Mouse (Mus musculus): Measurements from ENCODE around the gene Lrrc38.
"Not testable (repeated sequence)": the region's sequence is repeated elsewhere in the genome, so short reads cannot be mapped to it uniquely, and the experiment has no call there.

Gene Lrrc38

DNA sequence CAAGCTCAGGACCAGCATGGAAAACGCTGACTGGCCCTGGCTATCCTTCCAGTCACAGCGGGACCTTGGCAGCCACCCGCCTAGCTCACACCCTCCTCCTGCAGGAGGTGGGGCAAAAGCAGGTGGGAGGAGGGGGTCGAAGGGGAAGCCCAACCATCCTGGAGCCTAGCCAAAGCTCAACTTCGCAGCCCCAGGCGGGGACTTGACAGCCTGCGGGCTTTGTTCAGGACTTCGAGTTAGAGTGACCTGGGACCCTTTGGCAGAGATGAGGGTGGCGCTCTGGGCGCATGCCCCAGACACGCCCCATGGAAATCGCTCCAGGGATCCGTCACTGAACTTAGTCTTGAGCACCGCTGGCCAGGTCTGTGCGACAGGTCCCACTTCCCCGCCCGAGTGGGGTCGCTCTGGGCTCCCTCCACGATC lies at the start of gene Lrrc38:
Lrrc38 (plus strand) TSS at position 274 of the 423 bp plus-strand sequence.
- peak; percentile 26 to 79 for DNase-seq (ENCODE audit: inconsistent age in 2 of 2, low spot score in 1 of 2)

DNA sequence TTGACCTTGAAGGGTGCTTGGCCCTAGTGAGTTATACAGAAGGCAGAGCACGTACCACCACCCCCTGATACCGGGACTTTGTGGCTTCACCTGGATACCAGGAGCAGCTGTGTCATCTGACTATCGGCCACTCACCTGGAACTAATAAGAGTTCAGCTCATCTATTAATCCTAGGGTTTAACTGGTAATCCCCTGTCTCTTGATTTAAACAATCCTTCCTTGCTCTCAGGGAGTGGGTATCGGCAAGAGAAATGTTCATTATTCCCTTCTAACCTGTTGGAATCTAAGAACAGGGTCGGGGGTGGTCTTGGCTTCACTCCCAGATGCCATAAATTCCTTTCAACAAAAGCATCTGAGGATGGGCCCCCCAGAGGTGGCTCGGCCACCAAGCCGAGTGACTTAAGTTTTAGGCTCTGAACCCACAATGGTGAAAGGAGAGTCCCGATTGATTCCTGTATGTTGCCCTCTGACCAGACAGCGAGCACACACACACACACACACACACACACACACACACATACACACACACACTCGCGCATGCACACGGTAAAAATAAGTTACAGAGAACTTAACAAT lies 49.4 kb upstream of the Lrrc38 start:
- DNase-seq (ENCODE audit: inconsistent age in 2 of 2, low spot score in 1 of 2): no peak

DNA sequence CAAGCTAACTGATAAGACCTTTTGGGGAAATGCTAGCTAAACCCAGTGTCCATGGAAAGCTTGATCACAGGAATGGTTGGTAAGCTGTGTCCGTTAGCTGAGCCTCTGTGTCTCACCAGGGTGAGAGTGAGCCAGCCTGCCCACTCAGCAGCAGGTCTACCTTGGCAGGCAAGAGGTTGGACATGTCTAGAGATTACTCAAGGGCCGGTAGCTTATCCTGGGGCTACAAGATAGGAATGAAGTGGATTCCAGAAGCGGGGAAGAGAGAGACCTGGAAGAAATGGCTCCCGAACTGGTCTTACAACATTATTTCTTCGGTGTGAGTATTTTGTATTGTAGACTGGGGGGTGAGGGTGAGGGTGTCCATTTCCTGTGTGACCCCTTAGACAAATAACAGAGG lies 48.5 kb upstream of the Lrrc38 start:
- no peak for DNase-seq (ENCODE audit: inconsistent age in 2 of 2, low spot score in 1 of 2)

DNA sequence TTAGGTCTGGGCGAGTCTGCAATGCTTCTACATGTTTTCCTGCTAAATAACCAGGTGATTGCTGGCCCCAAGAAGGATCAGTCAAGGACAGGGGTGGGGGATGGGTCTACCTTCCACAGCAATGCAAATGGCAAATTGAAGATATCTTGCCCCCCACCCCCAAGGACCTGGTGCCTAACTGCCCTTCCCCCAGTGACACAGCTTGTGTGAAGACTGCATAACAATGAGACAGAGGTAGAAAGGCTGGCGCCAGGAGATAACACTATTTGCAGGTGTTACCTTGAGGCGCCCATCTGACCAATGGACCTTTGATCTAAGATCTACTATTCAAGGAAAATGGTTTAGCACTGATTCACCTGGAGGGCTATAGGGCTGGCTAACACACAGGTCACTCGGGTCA lies 47.7 kb upstream of the Lrrc38 start:
- DNase-seq (ENCODE audit: inconsistent age in 2 of 2, low spot score in 1 of 2): no peak

DNA sequence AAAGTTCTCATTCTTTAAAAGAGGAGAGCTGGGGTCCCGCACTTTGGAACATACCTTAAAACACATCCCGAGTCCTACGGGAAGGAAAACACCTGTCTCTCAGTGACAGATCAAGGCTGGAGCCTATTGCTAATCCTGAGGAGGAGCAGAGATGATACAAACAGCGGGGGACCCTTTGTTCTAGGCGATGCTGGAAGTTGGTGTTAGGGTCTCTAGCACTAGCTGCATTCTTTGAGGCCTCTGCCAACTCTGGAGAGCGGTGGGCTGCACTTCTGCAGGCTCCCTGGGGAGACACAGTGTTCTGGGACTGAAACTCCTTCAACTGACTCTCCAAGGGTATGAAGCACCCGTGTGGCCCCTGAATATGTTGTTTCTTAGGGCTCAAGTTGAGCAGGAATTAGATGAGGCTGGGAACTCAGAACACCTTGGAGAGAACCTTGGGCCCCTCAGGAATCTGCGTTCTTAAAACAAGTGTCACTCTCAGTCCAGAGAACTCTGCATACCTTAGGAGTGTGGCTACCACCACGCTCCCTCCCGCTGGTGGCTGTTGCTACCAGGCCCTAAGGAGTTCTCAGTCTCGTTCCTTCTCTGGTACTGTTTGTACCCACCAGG lies 47.2 kb upstream of the Lrrc38 start:
- no peak for DNase-seq (ENCODE audit: inconsistent age in 2 of 2, low spot score in 1 of 2)

DNA sequence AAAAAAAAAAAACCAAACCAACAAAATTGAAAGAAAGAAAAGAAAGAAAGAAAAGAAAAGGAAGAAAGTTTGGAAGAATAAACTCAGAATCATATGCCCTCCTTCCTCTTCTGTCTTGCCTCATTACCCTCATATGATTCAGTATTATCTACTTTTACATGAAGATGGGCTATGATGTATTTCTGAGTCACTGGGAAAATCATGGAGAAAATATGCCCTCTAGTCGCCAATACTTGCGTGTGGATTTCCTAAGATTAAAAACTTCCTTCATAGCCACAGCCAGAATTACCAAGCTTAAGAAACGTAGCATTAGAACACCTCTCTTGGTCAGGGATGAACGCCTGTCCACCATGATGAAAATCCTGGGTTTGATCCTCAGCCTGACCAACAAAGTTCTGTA lies 44.5 kb upstream of the Lrrc38 start:
- no peak for DNase-seq (ENCODE audit: inconsistent age in 2 of 2, low spot score in 1 of 2)

DNA sequence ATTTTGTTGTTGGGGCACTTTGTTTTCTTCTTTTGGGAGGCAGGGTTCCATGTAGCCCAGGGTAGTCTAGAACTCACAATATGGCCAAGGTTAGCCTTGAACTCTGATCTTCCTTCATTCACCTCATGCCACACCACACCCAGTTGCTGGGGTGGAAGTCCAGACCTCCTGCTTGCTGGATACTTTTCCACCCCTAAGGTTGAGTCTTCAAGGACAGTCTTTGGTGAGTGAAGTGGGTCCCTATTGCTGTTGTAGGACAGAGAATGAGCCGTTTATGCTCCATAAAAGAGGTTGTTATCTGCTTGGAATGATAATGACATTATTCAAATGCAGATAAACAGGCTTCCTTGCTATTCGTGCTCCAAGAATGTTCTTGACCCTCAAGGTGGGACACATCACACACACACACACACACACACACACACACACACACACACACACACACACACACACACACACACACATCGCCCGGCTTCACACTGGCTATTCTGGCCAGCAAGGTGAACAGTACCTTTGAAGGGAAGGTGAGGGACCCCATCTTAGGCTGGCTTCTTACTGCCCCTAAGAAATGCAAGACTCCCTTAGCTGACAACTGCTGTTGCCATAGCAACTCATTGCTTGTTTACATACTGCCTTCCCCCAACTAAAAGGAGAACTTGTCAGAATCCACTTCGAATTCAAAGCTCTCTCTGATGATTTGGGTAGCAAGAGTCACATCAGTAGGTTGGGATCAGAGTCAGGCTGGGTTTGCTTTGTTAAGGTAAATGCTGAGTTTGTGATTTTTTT lies 43.4 kb upstream of the Lrrc38 start:
- no peak for DNase-seq (ENCODE audit: inconsistent age in 2 of 2, low spot score in 1 of 2)

DNA sequence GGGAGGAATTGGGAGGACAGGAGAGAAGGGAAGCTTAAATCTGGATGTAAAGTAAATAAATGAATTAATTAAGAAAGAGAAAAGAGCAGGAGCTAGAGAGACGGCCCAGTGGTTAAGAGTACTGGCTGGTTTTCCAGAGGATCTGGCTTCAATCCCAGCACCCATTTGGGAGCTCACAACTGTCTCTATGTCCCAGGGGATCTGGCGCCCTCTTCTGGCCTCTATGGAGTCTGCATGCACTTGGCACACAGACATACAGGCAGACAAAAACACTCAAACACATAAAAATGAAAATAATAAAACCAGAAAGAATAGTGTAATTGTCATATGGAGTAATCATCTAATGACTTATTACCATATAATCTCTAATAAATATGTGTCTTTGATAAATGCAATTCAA lies 38.2 kb upstream of the Lrrc38 start:
- peak; percentile 21 to 62 for DNase-seq (ENCODE audit: inconsistent age in 2 of 2, low spot score in 1 of 2)

DNA sequence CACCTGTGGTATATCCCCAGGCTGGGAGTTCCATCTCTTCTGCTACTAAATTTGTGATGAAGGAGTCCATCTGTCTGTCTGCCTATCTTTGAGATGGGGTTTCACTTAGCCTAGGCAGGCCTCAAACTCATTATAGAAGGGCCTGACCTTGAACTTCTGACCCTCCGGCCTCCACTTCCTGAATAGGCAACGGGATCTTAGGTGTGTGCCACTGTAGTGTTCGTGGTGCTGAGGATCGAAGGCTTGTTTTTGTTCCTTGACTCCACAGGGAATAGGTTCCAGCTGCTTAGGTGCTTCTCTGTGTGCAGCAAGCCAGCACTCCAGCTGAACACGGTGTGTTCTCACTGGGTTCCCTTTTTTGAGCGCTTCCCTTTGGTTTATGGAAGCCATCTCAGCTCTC lies 36.3 kb upstream of the Lrrc38 start:
- DNase-seq (ENCODE audit: inconsistent age in 2 of 2, low spot score in 1 of 2): no peak

DNA sequence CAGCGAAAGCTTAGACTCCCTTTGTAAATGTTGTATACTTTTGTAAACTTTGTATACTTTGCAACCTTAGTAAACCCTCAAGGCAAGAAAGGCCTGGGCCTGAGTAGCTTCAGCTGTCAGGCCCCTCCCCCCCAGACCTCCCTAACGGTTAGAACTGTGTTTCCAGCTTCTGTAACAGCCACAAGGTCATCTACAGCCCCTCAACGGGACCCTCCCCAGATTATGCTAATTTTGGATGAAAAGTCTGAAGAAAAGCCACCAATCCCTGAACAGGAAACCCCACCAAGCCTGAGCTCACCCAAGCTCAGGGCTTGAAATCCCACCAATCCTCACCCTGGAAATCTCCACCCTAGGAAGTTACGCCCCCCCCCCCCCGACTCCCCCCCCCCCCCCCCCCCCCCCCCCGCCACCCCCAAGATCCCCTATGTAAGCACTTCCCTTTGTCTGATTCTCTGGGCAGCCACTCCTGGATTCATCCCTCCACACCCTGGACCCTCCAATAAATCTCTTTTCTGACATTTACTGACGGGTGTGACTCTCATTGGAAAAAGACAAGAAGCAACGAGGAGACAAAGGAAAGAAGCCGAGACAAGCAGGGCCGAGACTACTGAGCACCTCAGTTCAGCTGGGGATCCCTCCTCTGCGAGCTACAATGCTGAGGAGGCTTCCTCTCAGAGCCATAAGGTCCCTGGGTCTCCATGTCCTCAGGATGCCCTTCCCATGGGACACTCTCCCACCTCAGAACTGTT lies 25.2 kb upstream of the Lrrc38 start:
- no peak for DNase-seq (ENCODE audit: inconsistent age in 2 of 2, low spot score in 1 of 2)

DNA sequence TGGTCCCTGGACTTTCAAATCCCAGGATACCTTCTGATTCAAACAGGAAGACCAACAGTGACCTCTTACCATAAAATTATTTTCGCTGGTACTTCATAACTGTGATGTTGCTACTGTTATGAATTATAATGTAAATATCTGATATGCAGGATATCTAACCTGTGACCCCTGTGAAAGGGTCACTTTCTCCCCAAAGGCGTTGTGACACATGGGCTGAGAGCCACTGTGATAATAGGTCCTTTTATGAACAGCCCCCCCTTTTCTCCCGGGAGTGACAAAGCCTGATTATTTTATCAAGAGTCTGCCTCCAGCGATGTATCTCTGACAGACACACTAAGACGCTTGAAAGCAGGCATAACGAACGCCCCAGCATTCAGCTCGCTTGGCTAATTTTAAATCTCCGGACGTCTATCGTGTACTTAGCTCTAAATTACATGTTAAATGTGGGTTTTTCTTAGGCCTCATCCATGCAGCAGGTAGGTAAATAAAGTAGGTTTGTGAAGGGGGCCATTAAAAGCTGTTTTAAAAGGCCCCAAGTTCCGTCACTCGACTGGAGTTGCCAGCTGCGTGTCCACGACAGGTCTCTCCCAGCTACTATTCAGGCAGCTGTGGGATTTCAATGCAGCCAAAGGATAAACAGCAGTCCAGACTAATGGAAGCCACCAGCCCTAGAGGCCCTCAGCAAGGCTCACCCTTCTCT lies 24.5 kb upstream of the Lrrc38 start:
- no peak for DNase-seq (ENCODE audit: inconsistent age in 2 of 2, low spot score in 1 of 2)

DNA sequence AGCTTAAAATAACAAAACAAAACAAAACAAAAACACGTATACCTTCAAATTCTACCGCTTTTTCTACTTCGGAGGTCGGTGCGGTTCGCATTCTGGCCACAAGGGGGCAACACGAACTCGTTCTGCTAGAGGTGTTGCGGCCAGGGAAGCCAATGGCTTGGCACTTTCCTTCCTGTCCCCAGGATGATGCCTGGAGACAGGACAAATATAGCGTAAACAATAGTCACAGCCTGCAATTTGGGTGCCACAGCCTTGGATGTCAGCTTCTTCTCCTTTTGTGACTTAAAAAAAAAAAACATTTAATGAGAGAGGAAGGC lies 24.0 kb upstream of the Lrrc38 start:
- DNase-seq (ENCODE audit: inconsistent age in 2 of 2, low spot score in 1 of 2): peak; percentile 67 to 92

DNA sequence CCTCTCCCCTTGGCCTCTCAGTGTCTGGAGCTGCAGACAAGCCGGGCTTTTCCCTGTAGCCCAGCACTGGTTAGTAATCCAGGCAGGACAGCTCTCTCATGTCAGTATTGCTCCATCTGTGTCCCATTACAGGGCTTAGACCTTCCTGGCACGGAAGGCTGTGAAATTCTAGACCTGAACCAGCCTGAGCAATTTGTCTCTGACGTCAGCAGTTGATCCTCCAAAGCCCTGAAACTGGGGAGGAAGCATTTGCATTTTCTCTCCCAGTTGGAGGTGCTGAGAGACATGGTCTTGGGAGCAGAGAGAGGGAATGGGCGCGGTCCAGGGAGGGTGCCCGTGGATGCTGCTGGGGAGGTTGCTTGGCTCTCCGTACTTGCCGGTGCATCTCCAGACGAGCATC lies 19.0 kb upstream of the Lrrc38 start:
- no peak for DNase-seq (ENCODE audit: inconsistent age in 2 of 2, low spot score in 1 of 2)

DNA sequence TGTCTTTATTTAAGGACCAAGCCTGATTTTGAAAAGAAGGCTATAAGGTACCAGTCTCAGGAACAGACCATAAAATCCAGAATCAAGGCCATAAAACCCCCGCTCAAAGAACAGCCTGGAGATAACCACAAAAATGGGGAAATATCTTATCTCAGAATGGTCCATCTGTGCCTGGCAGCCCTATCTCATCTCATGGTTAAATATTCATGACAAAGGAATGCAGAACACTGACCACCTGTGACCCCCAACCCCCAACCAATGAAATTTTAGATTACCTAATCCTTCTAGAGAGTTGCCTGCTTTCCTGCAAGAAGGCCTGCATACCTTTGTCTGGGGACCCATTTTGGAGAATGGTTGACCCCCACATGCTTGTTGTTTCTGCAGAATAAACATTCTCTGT lies 17.8 kb upstream of the Lrrc38 start:
- no peak for DNase-seq (ENCODE audit: inconsistent age in 2 of 2, low spot score in 1 of 2)

DNA sequence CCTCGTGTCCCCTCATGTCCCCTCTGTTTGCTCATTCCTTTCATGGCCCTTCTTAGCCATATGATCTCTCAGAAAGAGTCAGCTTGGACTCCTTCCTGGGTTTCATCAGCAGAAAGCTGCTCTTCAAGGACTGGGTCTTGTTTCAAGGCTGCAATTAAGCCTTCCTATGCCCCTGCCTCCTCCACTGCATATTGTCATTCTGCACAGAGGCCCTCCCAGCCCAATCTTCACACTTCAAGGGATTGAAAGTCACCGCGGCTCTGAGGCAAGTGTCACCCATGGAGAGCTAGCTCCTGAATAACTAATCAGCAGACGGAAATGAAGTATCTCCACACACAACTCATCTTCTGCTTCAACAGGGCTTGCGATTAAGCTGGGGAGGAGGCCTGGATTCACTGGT lies 15.4 kb upstream of the Lrrc38 start:
- DNase-seq (ENCODE audit: inconsistent age in 2 of 2, low spot score in 1 of 2): no peak

DNA sequence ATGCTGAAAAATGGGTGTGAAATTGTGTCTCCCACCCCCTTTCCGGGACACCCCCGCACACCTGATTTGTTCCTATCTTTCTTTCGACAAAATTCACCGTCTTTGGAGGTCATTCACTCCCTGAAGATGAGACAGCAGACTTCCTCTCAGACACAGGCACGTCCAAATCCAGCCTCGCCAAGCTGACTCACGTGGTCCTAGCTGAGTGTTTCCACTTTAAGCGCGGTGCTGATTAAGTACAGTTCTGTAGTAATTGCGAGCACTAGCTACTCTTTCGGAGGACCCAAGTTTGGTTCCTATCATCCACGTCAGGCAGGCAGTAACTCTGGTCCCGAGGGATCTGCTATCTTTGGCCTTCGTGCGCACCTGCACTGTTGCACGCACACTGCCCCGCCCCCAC lies 14.6 kb upstream of the Lrrc38 start:
- DNase-seq (ENCODE audit: inconsistent age in 2 of 2, low spot score in 1 of 2): no peak

DNA sequence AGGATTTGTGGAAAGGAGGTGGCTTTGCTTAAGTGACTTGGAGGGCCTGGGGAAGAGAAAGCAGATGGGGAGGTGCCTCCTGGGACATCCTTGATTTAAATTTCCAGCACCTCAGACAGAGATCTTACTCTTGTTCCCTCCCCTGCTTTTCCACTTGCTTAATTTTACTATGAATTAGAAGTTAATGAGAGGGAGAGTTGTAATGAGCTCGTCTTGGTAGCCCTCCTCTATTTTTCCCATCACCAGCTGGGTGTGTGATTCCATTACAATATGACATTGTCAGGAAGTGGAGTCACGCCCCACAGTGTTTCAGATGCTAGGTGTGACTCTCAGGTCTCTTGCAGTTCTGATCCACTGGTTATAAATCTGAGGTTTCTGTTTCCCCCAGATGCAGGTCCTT lies 13.5 kb upstream of the Lrrc38 start:
- no peak for DNase-seq (ENCODE audit: inconsistent age in 2 of 2, low spot score in 1 of 2)

DNA sequence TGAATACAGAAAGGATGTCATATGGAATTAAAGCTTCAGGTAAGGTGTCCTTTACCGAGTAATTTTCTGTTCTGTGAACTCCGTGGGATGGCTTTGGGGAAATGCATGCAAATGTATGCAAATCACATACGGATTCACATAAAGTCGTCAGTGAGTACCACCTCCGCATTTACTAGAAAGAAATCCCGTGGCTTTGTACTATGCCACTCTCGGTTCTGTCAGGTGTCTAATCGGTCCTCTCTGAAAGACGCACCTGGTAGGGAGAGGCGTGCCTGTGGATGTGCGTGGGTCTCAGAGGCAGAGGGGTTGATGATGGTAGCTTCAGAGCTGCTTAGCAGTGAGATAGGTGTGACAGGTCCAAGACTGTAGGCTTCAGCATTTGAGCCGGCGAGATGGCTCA lies 9.7 kb upstream of the Lrrc38 start:
- DNase-seq (ENCODE audit: inconsistent age in 2 of 2, low spot score in 1 of 2): no peak

DNA sequence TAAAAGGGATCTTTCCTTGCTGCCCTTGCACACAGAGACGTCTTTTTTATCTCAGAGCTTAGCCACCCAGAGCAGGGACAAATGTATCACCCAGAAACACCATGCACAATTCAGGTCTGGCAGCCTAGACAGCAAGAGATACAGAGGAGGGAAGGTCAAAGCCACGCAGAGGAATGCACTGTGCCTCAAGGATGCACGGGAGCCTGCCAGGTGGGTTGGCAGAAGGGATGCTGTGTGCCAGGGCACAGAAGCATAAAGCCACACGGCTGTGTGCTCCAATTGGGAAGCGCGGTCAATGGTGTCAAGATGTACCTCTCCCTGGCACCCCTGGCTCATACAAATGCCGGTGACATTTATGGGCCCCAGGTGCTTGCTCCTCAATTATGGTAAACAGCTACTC lies 8.1 kb upstream of the Lrrc38 start:
- no peak for DNase-seq (ENCODE audit: inconsistent age in 2 of 2, low spot score in 1 of 2)

DNA sequence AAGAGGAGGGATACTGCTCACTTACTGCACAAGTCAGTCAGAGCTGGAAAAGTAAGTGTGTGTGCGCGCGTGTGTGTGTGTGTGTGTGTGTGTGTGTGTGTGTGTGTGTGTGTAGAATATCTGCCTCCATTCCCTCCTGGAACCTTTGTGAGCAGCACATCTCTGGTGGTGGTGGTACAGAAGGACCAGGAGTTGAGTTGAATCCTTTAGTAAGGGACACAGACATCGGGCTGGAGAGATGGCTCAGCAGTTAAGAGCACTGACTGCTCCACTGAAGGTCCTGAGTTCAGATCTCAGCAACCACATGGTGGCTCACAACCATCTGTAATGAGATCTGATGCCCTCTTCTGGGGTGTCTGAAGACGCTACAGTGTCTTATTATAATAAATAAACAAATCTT lies 4.1 kb upstream of the Lrrc38 start:
- not testable (repeated sequence) for DNase-seq (ENCODE audit: inconsistent age in 2 of 2, low spot score in 1 of 2)

DNA sequence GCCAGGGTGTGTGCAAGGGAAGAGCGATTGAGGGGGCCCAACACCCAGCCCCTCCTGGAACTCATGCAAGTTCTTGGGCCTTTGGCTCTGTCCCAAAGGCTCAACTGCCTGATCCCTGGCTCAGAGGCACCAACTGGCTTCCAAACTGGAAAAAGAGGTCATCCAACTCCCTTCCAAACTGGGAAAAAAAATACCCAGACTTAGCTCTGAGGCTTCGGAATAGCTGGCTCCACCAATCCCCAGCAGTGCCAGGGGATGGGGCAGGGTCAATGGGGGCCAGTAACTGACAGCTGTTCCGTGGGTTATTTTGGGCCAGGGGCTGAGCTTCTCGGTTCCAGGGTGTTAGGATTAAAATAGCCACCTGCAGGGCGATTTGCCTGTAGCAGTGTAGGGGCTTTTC lies 879 bp upstream of the Lrrc38 start:
- no peak for DNase-seq (ENCODE audit: inconsistent age in 2 of 2, low spot score in 1 of 2)

All from adrenal gland, adult (tissue).